Mouse (Mus musculus) lung, adult 2 months (tissue): ENCODE measurements around the gene Cop1.

Source experiments
- CTCF ChIP-seq: fragments of 200-500 bp; IDR thresholded peaks from 2 replicates; pipeline ENCODE4 v1.5.1; 2011; ENCODE audit warnings: mild to moderate bottlenecking, low read length, control low read depth; ENCODE audit not compliant: insufficient read depth
- POLR2A ChIP-seq: fragments of 200-500 bp; IDR thresholded peaks from 2 replicates; pipeline ENCODE4 v1.6.1; 2011; ENCODE audit warnings: low read depth, mild to moderate bottlenecking, control low read depth, low read length, borderline replicate concordance; ENCODE audit errors: extremely low read depth

DNA sequence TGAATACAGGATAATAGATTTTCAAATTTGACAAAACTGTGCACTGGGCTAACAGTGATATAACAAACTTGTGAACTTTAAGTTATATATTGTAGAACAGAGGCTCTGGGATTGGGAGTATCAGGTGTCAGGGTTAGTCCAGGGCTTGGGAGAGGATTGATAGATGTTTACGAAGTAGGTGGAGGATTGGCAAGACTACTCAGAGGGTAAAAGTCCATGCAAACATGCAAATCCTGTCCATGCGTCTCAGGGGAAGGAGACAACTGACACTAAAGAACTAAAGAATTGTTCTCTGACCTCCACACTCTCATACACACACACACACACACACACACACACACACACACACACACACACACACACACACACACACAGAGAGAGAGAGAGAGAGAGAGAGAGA, 18.2 kb downstream of the Cop1 start:
- TF ChIP-seq CTCF (no peak), POLR2A (no peak)
